24 mouse cellular contexts compared by ENCODE assay signal in genomic region chr13:41505594-41505993, GRCm38 (mm10). TPM values are rescaled to one million over a fixed set of nuclear protein-coding genes. Genes with fewer than 3 reads are reported as not detected.
DNase-seq lines count a peak whose midpoint lies in the region; ATAC-seq and TF ChIP-seq lines count a peak whose summit lies in the region.
"Had no signal": no experiment of that assay in that cellular context is flagged by ENCODE, and none has a peak within 500 bp of the region (broad histone marks: within the 10 kb centered on the region; RNA-seq: fewer than 3 reads in every experiment).

No protein-coding gene starts in this region.

- H3K9me3 ChIP-seq in forebrain, postnatal 0 days (ENCODE audit: low read length): no peaks in the 10 kb centered on the region
- H3K9me3 ChIP-seq: embryonic facial prominence, embryonic 13.5 days; forebrain, embryonic 12.5 days; heart, embryonic 15.5 days; hindbrain, embryonic 13.5 days; intestine, embryonic 15.5 days had no signal

- TF ChIP-seq CTCF in bone marrow, adult 2 months (IDR thresholded peaks at IDR 0.05; ENCODE audit: control insufficient read depth, insufficient read depth, low read length): no peak
- TF ChIP-seq CTCF in forebrain, postnatal 0 days (IDR thresholded peaks at IDR 0.05; ENCODE audit: low read depth): no peak

- peaks cover 10% of the 10 kb centered on the region for H3K4me1 ChIP-seq in bone marrow, adult 2 months (ENCODE audit: control insufficient read depth, insufficient read depth, low read length)
- H3K4me1 ChIP-seq in forebrain, postnatal 0 days (ENCODE audit: insufficient read depth): no peaks in the 10 kb centered on the region
- H3K4me1 ChIP-seq: embryonic facial prominence, embryonic 13.5 days; hindbrain, embryonic 13.5 days had no signal

- no peaks in the 10 kb centered on the region for H3K27me3 ChIP-seq in forebrain, postnatal 0 days (ENCODE audit: insufficient read depth, low read length)
- H3K27me3 ChIP-seq: embryonic facial prominence, embryonic 13.5 days; forebrain, embryonic 12.5 days; heart, embryonic 15.5 days; hindbrain, embryonic 13.5 days; intestine, embryonic 15.5 days; Patski had no signal

- peak; percentile 78 to 84 for DNase-seq in spleen, postnatal 36 days (ENCODE audit: low spot score in 2 of 2)
- DNase-seq in spleen, adult 12 weeks (ENCODE audit: low spot score): no peak
- no peak for DNase-seq in forebrain, postnatal 0 days
- no peak for DNase-seq in cerebellum, adult 18-20 months
- no peak for DNase-seq in left cerebral cortex, adult 8-10 months (ENCODE audit: low spot score in 2 of 2)
- DNase-seq: adrenal gland, postnatal 36 days; cerebellum, adult 11 months; cerebellum, adult 9-10 months; cerebellum, postnatal 25 days; gastrocnemius, adult 2 months; gastrocnemius, postnatal 25 days; heart, adult 18-20 months; heart, postnatal 14 days had no signal

- no peak overlapping the region for H3K9ac ChIP-seq in forebrain, postnatal 0 days
- H3K9ac ChIP-seq: embryonic facial prominence, embryonic 13.5 days; forebrain, embryonic 12.5 days; heart, embryonic 15.5 days; hindbrain, embryonic 13.5 days; intestine, embryonic 15.5 days had no signal

- H3K4me2 ChIP-seq in forebrain, postnatal 0 days (ENCODE audit: low read depth): no peak overlapping the region
- H3K4me2 ChIP-seq: embryonic facial prominence, embryonic 13.5 days; forebrain, embryonic 12.5 days; heart, embryonic 11.5 days; heart, embryonic 15.5 days; hindbrain, embryonic 13.5 days; intestine, embryonic 15.5 days had no signal

- TF ChIP-seq POLR2A in bone marrow, adult 2 months (IDR thresholded peaks at IDR 0.05; ENCODE audit: borderline replicate concordance, control insufficient read depth, low read depth, low read length): no peak

- 39% methylated on average over 2 of the region's 2 CpGs for WGBS in bone marrow, adult 2 months
- 43% methylated on average over 2 of the region's 2 CpGs for WGBS in forebrain, postnatal 0 days

- H3K36me3 ChIP-seq in forebrain, postnatal 0 days (ENCODE audit: insufficient read depth): no peaks in the 10 kb centered on the region
- H3K36me3 ChIP-seq: embryonic facial prominence, embryonic 13.5 days; forebrain, embryonic 12.5 days; heart, embryonic 15.5 days; hindbrain, embryonic 13.5 days; intestine, embryonic 15.5 days had no signal

- peak overlapping the region; percentile 38 for H3K27ac ChIP-seq in bone marrow, adult 2 months (ENCODE audit: control insufficient read depth, insufficient read depth, low read depth, low read length, poor library complexity)
- no peak overlapping the region for H3K27ac ChIP-seq in forebrain, postnatal 0 days (ENCODE audit: low read depth, low read length)
- H3K27ac ChIP-seq: embryonic facial prominence, embryonic 13.5 days; forebrain, embryonic 12.5 days; gastrocnemius, adult 2 months; heart, embryonic 15.5 days; hindbrain, embryonic 13.5 days; intestine, embryonic 15.5 days had no signal

- peak; percentile 37; the same call in 1 of the 2 replicates for ATAC-seq in megakaryocyte progenitor cell, adult 5-6 weeks (replicated peaks; ENCODE audit: poor library complexity)
- ATAC-seq in forebrain, postnatal 0 days: no peak
- ATAC-seq: activated CD4-positive, CD25-positive, alpha-beta regulatory T cell, adult 4 months; forebrain, embryonic 16.5 days; intestine, embryonic 15.5 days; Patski had no signal

- H3K4me3 ChIP-seq in bone marrow, adult 2 months (replicated peaks; ENCODE audit: control insufficient read depth, low read depth, low read length): no peak overlapping the region
- H3K4me3 ChIP-seq in forebrain, postnatal 0 days (ENCODE audit: low read depth, low read length): no peak overlapping the region
- H3K4me3 ChIP-seq: embryonic facial prominence, embryonic 13.5 days; forebrain, embryonic 12.5 days; gastrocnemius, adult 2 months; heart, embryonic 15.5 days; hindbrain, embryonic 13.5 days; intestine, embryonic 15.5 days had no signal

RNA-seq across cellular contexts. Expression of gene Nedd9, which starts 18.4 kb away (rescaled TPM):
- 10.9 and 26.5 TPM in 2 replicates for polyA plus RNA-seq in bone marrow, adult 2 months (2011; ENCODE audit: insufficient read depth, insufficient read length, low replicate concordance, missing spikeins)
- 16.8 and 18.6 TPM in 2 replicates for total RNA-seq in megakaryocyte progenitor cell, adult 5-6 weeks (2015)
- total RNA-seq in megakaryocyte progenitor cell, adult 5-6 weeks (2017): 19.7 and 23.1 TPM in 2 replicates
- 25.5 and 30.5 TPM in 2 replicates for total RNA-seq in forebrain, postnatal 0 days (2014; rRNA removed)
- polyA plus RNA-seq in forebrain, postnatal 0 days (2015; fragmentation: Nextera tagmentation; extraction: Ambion mirVana): 9.5 and 12.6 TPM in 2 replicates
- 10 to 100 TPM in 3 of 4 experiments, 1 to 10 TPM in 1; 9.9 to 14.0 (median 11.1) TPM for total RNA-seq in left cerebral cortex, adult 8-10 months (2022)

Comparison
In these comparisons a context has a peak if more than half of its experiments do, and no peak if none do; other contexts are left out.
1. DNase-seq: peak in spleen, postnatal 36 days (2 of 2); none in spleen, adult 12 weeks (single experiment), forebrain, postnatal 0 days (single experiment), cerebellum, adult 18-20 months (0 of 2) and left cerebral cortex, adult 8-10 months (0 of 2).